Mouse (Mus musculus) stomach, postnatal 0 days (tissue): ENCODE data around the gene Rreb1.
A peak's percentile ranks its signal among the peaks of the same experiment; 100 is the strongest.

Experiments used
- CTCF ChIP-seq: IDR thresholded peaks from 2 replicates; pipeline ENCODE4 v1.5.1; 2016; ENCODE audit warnings: antibody characterized with exemption, low read depth, mild to moderate bottlenecking, moderate library complexity
- EP300 ChIP-seq: optimal IDR thresholded peaks from 2 replicates; pipeline ENCODE3; 2016; ENCODE audit warnings: antibody characterized with exemption

DNA sequence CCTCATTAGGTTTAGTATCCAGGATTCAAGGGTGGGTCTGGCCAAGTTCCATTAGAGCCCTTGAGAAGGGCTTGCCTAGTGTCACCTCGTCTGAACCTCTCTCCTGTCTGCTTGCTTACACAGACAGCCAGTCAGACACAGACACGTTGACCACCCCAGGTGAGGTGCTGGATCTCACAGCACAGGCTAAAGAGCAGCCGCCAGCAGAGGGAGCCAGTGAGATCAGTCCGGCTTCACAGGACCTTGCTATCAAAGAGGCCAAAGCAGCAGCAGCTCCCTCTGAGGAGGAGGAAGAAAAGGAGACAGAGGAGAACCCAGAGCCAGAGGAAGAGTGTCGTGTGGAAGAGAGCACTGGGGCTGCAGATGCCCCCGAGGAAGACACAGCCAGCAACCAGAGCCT lies 168.5 kb downstream of the Rreb1 start:
- TF ChIP-seq CTCF (peak; percentile 90), EP300 (no peak)
